Mouse (Mus musculus): Measurements from ENCODE around the gene Wdr13.

DNA sequence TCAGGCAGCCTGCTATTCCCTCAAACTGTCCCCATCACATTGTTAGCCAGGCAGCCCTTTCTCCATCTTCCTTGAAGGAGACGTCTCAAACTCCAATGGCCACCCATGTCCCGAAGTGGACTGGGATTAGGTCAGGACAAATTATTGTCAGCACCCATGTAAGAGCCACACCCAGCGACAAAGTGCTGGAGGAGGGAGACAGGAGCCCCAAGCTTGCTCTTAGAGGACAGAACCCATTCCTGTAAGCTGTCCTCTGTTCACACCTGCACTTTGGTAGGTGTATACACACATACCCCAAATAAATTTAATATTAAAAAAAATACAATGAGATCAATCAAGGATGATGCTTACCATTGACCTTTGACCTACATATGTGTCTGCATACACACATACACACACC lies 57.6 kb downstream of the Wdr13 start:
- TF ChIP-seq EP300 (IDR thresholded peaks at IDR 0.05), result no peak
- TF ChIP-seq CTCF (IDR thresholded peaks at IDR 0.05), result no peak
